Mouse (Mus musculus): ENCODE results near the gene Mybpc3. TPM values are rescaled to one million over a fixed set of nuclear protein-coding genes. Genes with fewer than 3 reads are reported as not detected.

Gene Mybpc3
- polyA plus RNA-seq, 2 experiments = 0.12 to 0.29 TPM

DNA sequence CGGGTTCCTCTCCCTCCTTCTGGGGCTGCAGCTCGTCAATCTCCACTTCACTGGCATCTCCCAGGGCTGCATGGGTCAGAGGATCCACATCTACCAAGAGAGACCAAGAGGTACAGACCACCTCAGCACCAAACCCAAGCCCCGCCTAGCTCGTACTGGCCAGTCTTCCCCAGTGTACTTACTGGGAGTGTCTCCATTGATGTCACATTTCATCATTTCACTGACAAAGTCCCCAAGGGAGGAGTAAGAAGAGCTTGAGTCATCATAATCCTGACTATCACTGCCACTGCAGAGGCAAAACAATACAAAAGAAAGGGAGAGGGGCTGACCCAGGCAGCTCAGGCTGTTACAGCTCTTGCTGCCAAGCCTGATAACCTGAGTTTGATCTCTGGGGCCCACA lies 49.7 kb downstream of the Mybpc3 start:
- Histone ChIP-seq H3K4me1 (ENCODE audit: control insufficient read depth, insufficient read depth, low read length) (no peaks in the 10 kb centered on the region), H3K9me3 (ENCODE audit: control insufficient read depth, low read length) (no peaks in the 10 kb centered on the region), H3K27ac (replicated peaks; ENCODE audit: low read depth, low read length) (no peak overlapping the region), H3K36me3 (ENCODE audit: control insufficient read depth, insufficient read depth, low read length) (peaks cover 47% of the 10 kb centered on the region), H3K9ac (ENCODE audit: low read depth, low read length, severe bottlenecking) (no peak overlapping the region), H3K4me3 (replicated peaks; ENCODE audit: low read length) (no peak overlapping the region), H3K27me3 (ENCODE audit: control insufficient read depth, insufficient read depth, low read length) (no peaks in the 10 kb centered on the region), H3K4me2 (replicated peaks; ENCODE audit: low read depth, low read length, severe bottlenecking) (no peak overlapping the region)
- no peak for DNase-seq (ENCODE audit: low spot score)
- 79% methylated on average over 4 of the region's 4 CpGs for WGBS
- TF ChIP-seq POLR2A (IDR thresholded peaks at IDR 0.05; ENCODE audit: borderline replicate concordance, extremely low read depth, insufficient read depth, insufficient read length) = no peak
- no peak for ATAC-seq (ENCODE audit: low FRiP score, low read depth)

DNA sequence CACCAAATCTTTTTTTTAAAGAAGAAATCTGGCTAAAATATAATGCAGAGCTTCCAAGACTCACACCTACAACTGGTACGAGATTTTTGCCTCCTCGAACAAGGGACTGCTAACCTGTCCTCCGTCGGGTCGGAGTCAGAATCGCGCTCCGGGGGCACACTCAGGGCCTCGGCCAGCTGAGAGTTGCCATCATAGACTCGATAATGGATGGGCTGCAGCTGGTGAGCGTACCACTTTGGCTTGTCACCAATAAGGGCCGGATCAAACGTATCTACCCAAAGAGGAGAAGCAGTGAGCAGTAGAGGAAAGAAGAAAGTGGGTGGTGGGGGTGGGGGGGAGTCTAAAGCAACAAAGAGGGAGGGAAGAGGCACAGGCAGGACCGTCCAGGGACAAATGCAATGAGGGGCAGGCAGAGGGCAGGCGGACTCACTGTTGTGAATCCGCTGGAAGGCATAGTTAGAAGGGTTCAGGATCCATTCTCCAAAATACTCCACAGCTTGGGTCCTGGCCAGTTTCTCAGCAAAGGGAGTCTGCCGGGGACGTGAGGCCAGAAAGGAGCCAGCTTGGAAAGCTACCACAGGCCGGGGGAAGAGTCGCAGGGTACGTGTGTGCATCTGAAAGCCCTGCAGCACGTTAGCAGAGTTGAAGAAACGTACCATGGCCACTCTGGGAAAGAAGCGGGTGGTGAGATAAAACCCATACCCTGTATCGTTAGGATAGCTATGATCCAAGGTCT lies 51.8 kb downstream of the Mybpc3 start:
- no peaks in the 10 kb centered on the region for H3K9me3 ChIP-seq (ENCODE audit: control insufficient read depth, low read length)
- no peaks in the 10 kb centered on the region for H3K27me3 ChIP-seq (ENCODE audit: control insufficient read depth, insufficient read depth, low read length)
- 85% methylated on average over 25 of the region's 25 CpGs for WGBS
- H3K4me1 ChIP-seq (ENCODE audit: control insufficient read depth, insufficient read depth, low read length) = no peaks in the 10 kb centered on the region
- H3K36me3 ChIP-seq (ENCODE audit: control insufficient read depth, insufficient read depth, low read length) = peaks cover 49% of the 10 kb centered on the region
- H3K4me3 ChIP-seq (replicated peaks; ENCODE audit: low read length) = no peak overlapping the region
- TF ChIP-seq POLR2A (IDR thresholded peaks at IDR 0.05; ENCODE audit: borderline replicate concordance, extremely low read depth, insufficient read depth, insufficient read length) = no peak
- no peak overlapping the region for H3K9ac ChIP-seq (ENCODE audit: low read depth, low read length, severe bottlenecking)
- ATAC-seq (ENCODE audit: low FRiP score, low read depth) = no peak
- H3K4me2 ChIP-seq (replicated peaks; ENCODE audit: low read depth, low read length, severe bottlenecking) = no peak overlapping the region
- H3K27ac ChIP-seq (replicated peaks; ENCODE audit: low read depth, low read length) = no peak overlapping the region
- DNase-seq (ENCODE audit: low spot score) = no peak

DNA sequence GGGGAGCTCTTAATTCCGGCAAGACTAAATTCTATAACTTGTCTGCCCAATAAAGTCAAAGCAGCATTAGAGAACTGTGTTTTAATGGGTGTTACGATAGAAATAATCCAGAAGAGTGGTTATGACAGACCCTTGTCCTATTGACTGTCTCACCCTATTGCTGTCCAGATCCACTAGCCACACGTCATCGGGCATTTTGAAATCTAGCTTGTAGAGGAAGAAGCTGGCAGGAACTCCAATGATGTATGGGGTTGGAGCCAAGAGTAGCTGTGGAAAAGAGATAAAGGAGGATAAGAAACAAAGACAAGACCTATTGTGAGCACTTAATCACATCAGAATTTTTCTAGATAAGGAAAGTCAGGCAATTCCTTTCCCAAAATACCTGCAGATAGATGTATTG lies 57.5 kb downstream of the Mybpc3 start:
- no peak for DNase-seq (ENCODE audit: low spot score)
- Histone ChIP-seq H3K4me1 (ENCODE audit: control insufficient read depth, insufficient read depth, low read length) (no peaks in the 10 kb centered on the region), H3K4me3 (replicated peaks; ENCODE audit: low read length) (no peak overlapping the region), H3K4me2 (replicated peaks; ENCODE audit: low read depth, low read length, severe bottlenecking) (no peak overlapping the region), H3K36me3 (ENCODE audit: control insufficient read depth, insufficient read depth, low read length) (peaks cover 27% of the 10 kb centered on the region), H3K27me3 (ENCODE audit: control insufficient read depth, insufficient read depth, low read length) (no peaks in the 10 kb centered on the region), H3K9ac (ENCODE audit: low read depth, low read length, severe bottlenecking) (no peak overlapping the region), H3K9me3 (ENCODE audit: control insufficient read depth, low read length) (no peaks in the 10 kb centered on the region), H3K27ac (replicated peaks; ENCODE audit: low read depth, low read length) (no peak overlapping the region)
- no peak for TF ChIP-seq POLR2A (IDR thresholded peaks at IDR 0.05; ENCODE audit: borderline replicate concordance, extremely low read depth, insufficient read depth, insufficient read length)
- ATAC-seq (ENCODE audit: low FRiP score, low read depth) = no peak
- 82% methylated on average over 4 of the region's 4 CpGs for WGBS

DNA sequence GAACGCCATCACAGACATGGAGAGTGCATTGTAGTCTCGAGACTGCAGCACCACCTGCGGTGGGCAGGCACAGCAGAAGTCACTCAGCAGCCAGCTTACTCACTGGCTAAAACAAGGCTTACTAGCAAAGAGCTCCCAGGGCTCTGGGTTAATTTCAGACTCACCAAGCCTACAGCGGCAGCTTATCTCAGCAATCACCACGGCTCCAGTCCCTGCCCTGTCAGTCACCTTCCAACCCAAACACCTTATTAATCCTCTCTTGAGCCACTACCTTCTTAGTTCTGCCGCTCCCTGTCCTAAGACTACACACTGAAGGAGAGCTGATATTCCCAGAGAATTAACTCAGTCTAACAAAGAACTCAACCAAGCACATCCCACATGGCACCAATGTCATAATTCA lies 58.3 kb downstream of the Mybpc3 start:
- H3K27me3 ChIP-seq (ENCODE audit: control insufficient read depth, insufficient read depth, low read length) = no peaks in the 10 kb centered on the region
- no peak for TF ChIP-seq POLR2A (IDR thresholded peaks at IDR 0.05; ENCODE audit: borderline replicate concordance, extremely low read depth, insufficient read depth, insufficient read length)
- H3K36me3 ChIP-seq (ENCODE audit: control insufficient read depth, insufficient read depth, low read length) = peaks cover 24% of the 10 kb centered on the region
- H3K4me1 ChIP-seq (ENCODE audit: control insufficient read depth, insufficient read depth, low read length) = no peaks in the 10 kb centered on the region
- H3K4me3 ChIP-seq (replicated peaks; ENCODE audit: low read length) = no peak overlapping the region
- H3K27ac ChIP-seq (replicated peaks; ENCODE audit: low read depth, low read length) = no peak overlapping the region
- no peak overlapping the region for H3K9ac ChIP-seq (ENCODE audit: low read depth, low read length, severe bottlenecking)
- no peaks in the 10 kb centered on the region for H3K9me3 ChIP-seq (ENCODE audit: control insufficient read depth, low read length)
- DNase-seq (ENCODE audit: low spot score) (no peak), ATAC-seq (ENCODE audit: low FRiP score, low read depth) (no peak)
- no peak overlapping the region for H3K4me2 ChIP-seq (replicated peaks; ENCODE audit: low read depth, low read length, severe bottlenecking)
- 83% methylated on average over 6 of the region's 6 CpGs for WGBS

DNA sequence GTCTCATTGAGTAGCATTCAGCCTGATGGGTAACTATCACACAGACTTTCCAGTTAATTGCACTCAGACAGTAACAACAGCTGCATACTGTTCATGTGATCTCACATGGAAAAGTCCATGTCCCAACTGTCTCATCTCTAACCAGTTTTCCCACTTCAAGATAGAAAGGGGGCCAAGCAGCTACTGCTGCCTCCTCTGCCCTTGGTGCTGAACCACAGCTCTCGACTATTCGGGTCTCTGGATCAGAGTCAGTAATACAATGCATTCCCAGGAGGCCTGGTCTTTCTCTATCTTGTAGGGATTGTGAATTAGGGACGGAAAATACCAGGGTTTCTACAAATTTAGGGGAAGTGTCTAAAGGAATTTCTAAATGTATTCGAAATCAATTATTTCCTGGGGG lies 61.9 kb downstream of the Mybpc3 start:
- Histone ChIP-seq H3K4me3 (replicated peaks; ENCODE audit: low read length) (no peak overlapping the region), H3K27ac (replicated peaks; ENCODE audit: low read depth, low read length) (no peak overlapping the region), H3K4me2 (replicated peaks; ENCODE audit: low read depth, low read length, severe bottlenecking) (no peak overlapping the region), H3K36me3 (ENCODE audit: control insufficient read depth, insufficient read depth, low read length) (peaks cover 7% of the 10 kb centered on the region; the same call in 1 of the 2 replicates), H3K9me3 (ENCODE audit: control insufficient read depth, low read length) (no peaks in the 10 kb centered on the region), H3K9ac (ENCODE audit: low read depth, low read length, severe bottlenecking) (no peak overlapping the region), H3K27me3 (ENCODE audit: control insufficient read depth, insufficient read depth, low read length) (no peaks in the 10 kb centered on the region), H3K4me1 (ENCODE audit: control insufficient read depth, insufficient read depth, low read length) (peaks cover 13% of the 10 kb centered on the region)
- no peak for DNase-seq (ENCODE audit: low spot score)
- ATAC-seq (ENCODE audit: low FRiP score, low read depth) = no peak
- WGBS = 40% methylated on average over 4 of the region's 4 CpGs
- TF ChIP-seq POLR2A (IDR thresholded peaks at IDR 0.05; ENCODE audit: borderline replicate concordance, extremely low read depth, insufficient read depth, insufficient read length) = no peak

All from limb, embryonic 14.5 days (tissue).